Mouse (Mus musculus) intestine, embryonic 15.5 days (tissue): ENCODE measurements at regions not wholly inside any gene's neighbourhood (a gene's known extent, or its start where the extent isn't known, plus 50 kb on each side); places are given as distances from the start of the nearest gene placed in this dataset.

Source experiments
- ATAC-seq: fragments of 200-750 bp; cut with Nextera tagmentation; 2 replicates; pipeline ENCODE4 v1.8.0; 2017; ENCODE audit warnings: moderate TSS enrichment, moderate library complexity
- H3K27ac ChIP-seq: fragments of 300-500 bp; sonication (generic); 2 replicates; pipeline ENCODE4 v1.5.1; 2015; ENCODE audit warnings: mild to moderate bottlenecking, inconsistent platforms
- H3K27me3 ChIP-seq: fragments of 300-500 bp; sonication (generic); replicated peaks from 2 replicates; pipeline ENCODE4 v1.6.1; 2015; ENCODE audit warnings: inconsistent platforms
- H3K36me3 ChIP-seq: fragments of 300-500 bp; sonication (generic); 2 replicates; pipeline ENCODE4 v1.6.1; 2015; ENCODE audit warnings: inconsistent platforms
- H3K4me1 ChIP-seq: fragments of 300-500 bp; sonication (generic); replicated peaks from 2 replicates; pipeline ENCODE4 v1.6.1; 2015; ENCODE audit warnings: inconsistent platforms
- H3K4me2 ChIP-seq: fragments of 300-500 bp; sonication (generic); replicated peaks from 2 replicates; pipeline ENCODE4 v1.6.1; 2015; ENCODE audit warnings: mild to moderate bottlenecking, inconsistent platforms
- H3K4me3 ChIP-seq: fragments of 300-500 bp; sonication (generic); replicated peaks from 2 replicates; pipeline ENCODE4 v1.5.1; 2015; ENCODE audit warnings: inconsistent platforms
- H3K9ac ChIP-seq: fragments of 300-500 bp; sonication (generic); 2 replicates; pipeline ENCODE4 v1.6.1; 2015; ENCODE audit warnings: inconsistent platforms
- H3K9me3 ChIP-seq: fragments of 300-500 bp; sonication (generic); 2 replicates; pipeline ENCODE4 v1.6.1; 2016; ENCODE audit warnings: inconsistent platforms
- WGBS: fragments of 180-500 bp; shearing (Covaris S2); methylation state at CpG from one replicate; pipeline ENCODE4 v1.1.7; 2015; 5-methylcytosine and 5-hydroxymethylcytosine counted together

- 42% methylated on average over 8 of the region's 8 CpGs for WGBS
- Histone ChIP-seq H3K27ac (no peak overlapping the region), H3K27me3 (no peaks in the 10 kb centered on the region), H3K4me3 (no peak overlapping the region), H3K9me3 (no peaks in the 10 kb centered on the region), H3K9ac (no peak overlapping the region), H3K36me3 (no peaks in the 10 kb centered on the region), H3K4me1 (no peaks in the 10 kb centered on the region), H3K4me2 (no peak overlapping the region)
- peak; percentile 47 for ATAC-seq
Observed at GRCm38 (mm10) chr11:22622496-22622997, 110.7 kb downstream of the Tmem17 start.

- no peak for ATAC-seq
- no peak overlapping the region for H3K4me2 ChIP-seq
- no peak overlapping the region for H3K9ac ChIP-seq
- no peaks in the 10 kb centered on the region for H3K27me3 ChIP-seq
- no peak overlapping the region for H3K27ac ChIP-seq
- peaks cover 14% of the 10 kb centered on the region for H3K4me1 ChIP-seq
- H3K36me3 ChIP-seq: no peaks in the 10 kb centered on the region
- no peaks in the 10 kb centered on the region for H3K9me3 ChIP-seq
- no peak overlapping the region for H3K4me3 ChIP-seq
- 100% methylated on average over 1 of the region's 1 CpGs for WGBS
Observed at GRCm38 (mm10) chr11:22626407-22626806, 114.5 kb downstream of the Tmem17 start.

DNA sequence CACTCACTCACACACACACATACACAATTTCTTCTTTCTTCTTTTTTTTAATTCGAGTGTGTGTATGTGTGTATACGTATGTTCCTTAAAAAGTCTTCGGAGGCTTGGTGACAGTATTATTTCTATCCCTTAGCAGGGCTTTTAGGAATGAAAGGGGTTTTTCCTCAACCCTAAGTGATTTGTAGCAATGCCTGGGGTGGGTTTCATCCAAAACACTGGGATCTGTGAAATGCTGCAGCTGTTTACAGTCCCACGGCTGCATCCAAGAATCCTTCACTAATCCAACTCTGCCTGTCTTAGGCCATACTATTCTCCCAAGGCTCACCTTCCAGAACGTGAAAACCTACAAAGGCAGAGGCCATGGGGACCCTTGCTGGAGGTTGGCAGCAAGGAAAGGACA is 116.6 kb downstream of the Tmem17 start:
- ATAC-seq: no peak
- 62% methylated on average over 5 of the region's 5 CpGs for WGBS
- H3K27ac ChIP-seq: peak overlapping the region; percentile 54
- H3K36me3 ChIP-seq: no peaks in the 10 kb centered on the region
- H3K4me3 ChIP-seq: no peak overlapping the region
- H3K9me3 ChIP-seq: no peaks in the 10 kb centered on the region
- no peak overlapping the region for H3K4me2 ChIP-seq
- no peaks in the 10 kb centered on the region for H3K27me3 ChIP-seq
- H3K9ac ChIP-seq: no peak overlapping the region
- H3K4me1 ChIP-seq: peaks cover 21% of the 10 kb centered on the region

DNA sequence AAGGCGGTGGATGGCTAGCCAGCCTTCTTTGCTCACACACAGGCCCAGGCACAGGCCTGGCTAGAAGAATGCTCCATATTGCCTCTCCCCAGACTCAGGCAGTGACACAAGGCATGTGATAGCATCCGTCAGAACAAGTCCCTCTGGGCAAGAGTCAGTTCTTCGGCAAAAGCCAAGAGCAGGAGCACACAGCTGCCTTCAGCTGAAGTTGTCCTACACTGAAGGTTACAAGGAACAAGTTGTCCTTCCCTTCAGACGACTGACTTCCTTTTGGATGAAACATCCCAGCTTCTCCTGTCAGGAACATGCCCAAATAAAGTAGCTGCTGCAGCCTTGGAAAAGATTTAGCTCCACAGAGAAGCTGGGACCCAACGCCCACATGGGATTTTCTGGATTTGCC is 117.1 kb downstream of the Tmem17 start:
- no peaks in the 10 kb centered on the region for H3K36me3 ChIP-seq
- 0 out of 2 replicates have a peak overlapping the region, but pooled peaks have one; percentile 52 for H3K4me2 ChIP-seq
- H3K27me3 ChIP-seq: no peaks in the 10 kb centered on the region
- H3K9me3 ChIP-seq: no peaks in the 10 kb centered on the region
- no peak overlapping the region for H3K9ac ChIP-seq
- no peak for ATAC-seq
- peaks cover 21% of the 10 kb centered on the region for H3K4me1 ChIP-seq
- H3K4me3 ChIP-seq: no peak overlapping the region
- H3K27ac ChIP-seq: peak overlapping the region; percentile 54
- WGBS: 57% methylated on average over 5 of the region's 5 CpGs

DNA sequence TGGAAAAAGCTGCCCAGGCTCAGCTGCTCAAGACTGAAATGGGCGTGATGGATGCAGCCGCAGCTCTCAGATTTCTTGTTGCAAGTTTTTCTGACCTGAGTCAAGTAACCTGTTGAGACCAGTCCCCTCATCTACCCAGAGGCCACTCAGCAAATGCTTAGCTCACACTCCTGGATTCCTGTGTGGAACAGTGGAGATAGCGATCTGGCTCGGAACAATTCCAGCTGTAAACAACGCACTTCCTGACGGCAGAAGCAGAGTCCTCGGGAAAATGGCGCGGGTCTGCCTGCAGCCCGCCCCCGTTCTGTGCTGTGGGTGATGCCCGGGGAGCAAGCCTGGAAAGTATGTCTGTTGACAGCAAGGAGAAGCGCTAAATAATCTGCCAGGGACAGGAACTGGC is 117.7 kb downstream of the Tmem17 start:
- Histone ChIP-seq H3K27ac (peak overlapping the region; percentile 54), H3K4me1 (peaks cover 21% of the 10 kb centered on the region), H3K4me2 (peak overlapping the region; percentile 52), H3K4me3 (peak overlapping the region; percentile 25), H3K36me3 (no peaks in the 10 kb centered on the region), H3K9me3 (no peaks in the 10 kb centered on the region), H3K27me3 (no peaks in the 10 kb centered on the region), H3K9ac (peak overlapping the region; percentile 36; the same call in 1 of the 2 replicates)
- peak; percentile 52 for ATAC-seq
- WGBS: 6% methylated on average over 13 of the region's 13 CpGs

DNA sequence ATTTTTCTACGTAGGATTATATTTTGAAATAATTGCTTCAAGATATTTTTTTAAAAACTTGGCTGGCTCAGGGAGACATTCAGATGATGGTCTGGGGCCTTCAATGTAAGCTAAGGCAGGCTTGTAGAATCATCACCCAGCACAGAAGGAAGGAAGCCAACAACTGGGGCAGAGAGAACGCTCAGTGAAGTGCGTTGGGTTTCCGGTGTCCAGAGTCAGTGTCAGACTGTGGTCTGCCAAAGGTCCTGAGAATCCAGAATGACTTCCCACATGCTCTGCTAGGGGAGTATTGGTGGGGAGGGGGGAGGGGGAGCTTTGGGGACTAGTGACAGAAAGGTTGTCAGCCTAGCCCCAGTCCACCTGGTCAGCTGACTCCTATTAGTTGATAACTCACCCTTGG is 118.1 kb downstream of the Tmem17 start:
- peak overlapping the region; percentile 54 for H3K27ac ChIP-seq
- peaks cover 21% of the 10 kb centered on the region for H3K4me1 ChIP-seq
- peak overlapping the region; percentile 25; the same call in 1 of the 2 replicates for H3K4me3 ChIP-seq
- H3K27me3 ChIP-seq: no peaks in the 10 kb centered on the region
- 0 out of 2 replicates have a peak overlapping the region, but pooled peaks have one; percentile 36 for H3K9ac ChIP-seq
- WGBS: 40% methylated on average over 4 of the region's 4 CpGs
- peak overlapping the region; percentile 52 for H3K4me2 ChIP-seq
- H3K36me3 ChIP-seq: no peaks in the 10 kb centered on the region
- peak; percentile 26 for ATAC-seq
- no peaks in the 10 kb centered on the region for H3K9me3 ChIP-seq

- Histone ChIP-seq H3K9ac (no peak overlapping the region), H3K27me3 (no peaks in the 10 kb centered on the region), H3K9me3 (no peaks in the 10 kb centered on the region), H3K4me1 (peaks cover 21% of the 10 kb centered on the region), H3K27ac (no peak overlapping the region), H3K4me3 (no peak overlapping the region), H3K36me3 (no peaks in the 10 kb centered on the region), H3K4me2 (no peak overlapping the region)
- no peak for ATAC-seq
- 76% methylated on average over 5 of the region's 5 CpGs for WGBS
Observed at GRCm38 (mm10) chr11:22630982-22631381, 119.1 kb downstream of the Tmem17 start.

GRCm38 (mm10) chr11:22631606-22632313 is 119.9 kb downstream of the Tmem17 start:
- no peaks in the 10 kb centered on the region for H3K27me3 ChIP-seq
- H3K4me2 ChIP-seq: no peak overlapping the region
- H3K27ac ChIP-seq: no peak overlapping the region
- no peaks in the 10 kb centered on the region for H3K36me3 ChIP-seq
- no peak overlapping the region for H3K9ac ChIP-seq
- ATAC-seq: peak; percentile 26; the same call in 1 of the 2 replicates
- no peaks in the 10 kb centered on the region for H3K9me3 ChIP-seq
- no peak overlapping the region for H3K4me3 ChIP-seq
- 26% methylated on average over 6 of the region's 6 CpGs for WGBS
- peaks cover 25% of the 10 kb centered on the region for H3K4me1 ChIP-seq

GRCm38 (mm10) chr11:22632314-22632700 is 120.4 kb downstream of the Tmem17 start:
- Histone ChIP-seq H3K27me3 (no peaks in the 10 kb centered on the region), H3K36me3 (no peaks in the 10 kb centered on the region), H3K27ac (no peak overlapping the region), H3K9ac (no peak overlapping the region), H3K4me3 (no peak overlapping the region), H3K9me3 (no peaks in the 10 kb centered on the region), H3K4me1 (peaks cover 30% of the 10 kb centered on the region), H3K4me2 (no peak overlapping the region)
- ATAC-seq: 0 out of 2 replicates have a peak, but pooled peaks have one; percentile 28

- Histone ChIP-seq H3K9ac (no peak overlapping the region), H3K4me2 (no peak overlapping the region), H3K27me3 (no peaks in the 10 kb centered on the region), H3K27ac (no peak overlapping the region), H3K9me3 (no peaks in the 10 kb centered on the region), H3K4me3 (no peak overlapping the region), H3K36me3 (no peaks in the 10 kb centered on the region), H3K4me1 (peaks cover 30% of the 10 kb centered on the region)
- whole genome bisulfite sequencing: 68% methylated on average over 5 of the region's 5 CpGs
- ATAC-seq: no peak
Observed at GRCm38 (mm10) chr11:22632988-22633387, 121.1 kb downstream of the Tmem17 start.

GRCm38 (mm10) chr11:22633961-22634360 is 122.1 kb downstream of the Tmem17 start:
- 74% methylated on average over 6 of the region's 6 CpGs for WGBS
- peaks cover 26% of the 10 kb centered on the region for H3K4me1 ChIP-seq
- no peak overlapping the region for H3K4me3 ChIP-seq
- H3K9ac ChIP-seq: no peak overlapping the region
- H3K27me3 ChIP-seq: no peaks in the 10 kb centered on the region
- H3K36me3 ChIP-seq: no peaks in the 10 kb centered on the region
- H3K4me2 ChIP-seq: no peak overlapping the region
- H3K9me3 ChIP-seq: no peaks in the 10 kb centered on the region
- no peak overlapping the region for H3K27ac ChIP-seq
- no peak for ATAC-seq

GRCm38 (mm10) chr11:22635021-22635420 is 123.1 kb downstream of the Tmem17 start:
- no peak overlapping the region for H3K27ac ChIP-seq
- ATAC-seq: no peak
- no peaks in the 10 kb centered on the region for H3K27me3 ChIP-seq
- peaks cover 19% of the 10 kb centered on the region for H3K4me1 ChIP-seq
- no peak overlapping the region for H3K4me2 ChIP-seq
- no peaks in the 10 kb centered on the region for H3K9me3 ChIP-seq
- no peak overlapping the region for H3K9ac ChIP-seq
- 33% methylated on average over 2 of the region's 2 CpGs for WGBS
- H3K36me3 ChIP-seq: no peaks in the 10 kb centered on the region
- H3K4me3 ChIP-seq: no peak overlapping the region

- Histone ChIP-seq H3K4me2 (no peak overlapping the region), H3K4me1 (peaks cover 15% of the 10 kb centered on the region), H3K4me3 (no peak overlapping the region), H3K9ac (no peak overlapping the region), H3K36me3 (no peaks in the 10 kb centered on the region), H3K27ac (peak overlapping the region; percentile 36; the same call in 1 of the 2 replicates), H3K27me3 (no peaks in the 10 kb centered on the region), H3K9me3 (no peaks in the 10 kb centered on the region)
- WGBS: 63% methylated on average over 7 of the region's 7 CpGs
- ATAC-seq: no peak
Observed at GRCm38 (mm10) chr11:22636321-22636720, 124.4 kb downstream of the Tmem17 start.
